In genomic region chr8:120549922-120550321, GRCm38 (mm10) we compare ENCODE assay signal across 9 mouse cellular contexts. TPM values are rescaled to one million over a fixed set of nuclear protein-coding genes. Genes with fewer than 3 reads are reported as not detected.
DNase-seq lines count a peak whose midpoint lies in the region; ATAC-seq and TF ChIP-seq lines count a peak whose summit lies in the region.
"Had no signal": no experiment of that assay in that cellular context is flagged by ENCODE, and none has a peak within 500 bp of the region (broad histone marks: within the 10 kb centered on the region; RNA-seq: fewer than 3 reads in every experiment).

No protein-coding gene starts in this region.

- no peak overlapping the region for H3K4me3 ChIP-seq in heart, postnatal 0 days (ENCODE audit: low read depth, low read length)
- no peak overlapping the region for H3K4me3 ChIP-seq in forebrain, postnatal 0 days (ENCODE audit: low read depth, low read length)
- peak overlapping the region; percentile 21 for H3K4me3 ChIP-seq in midbrain, embryonic 13.5 days (replicated peaks)
- H3K4me3 ChIP-seq: myocyte had no signal

- TF ChIP-seq CTCF in heart, postnatal 0 days (IDR thresholded peaks at IDR 0.05; ENCODE audit: low read depth): no peak
- TF ChIP-seq CTCF in forebrain, postnatal 0 days (IDR thresholded peaks at IDR 0.05; ENCODE audit: low read depth): no peak

- H3K9me3 ChIP-seq in heart, postnatal 0 days (replicated peaks; ENCODE audit: control insufficient read depth, low read length): no peaks in the 10 kb centered on the region
- H3K9me3 ChIP-seq in forebrain, postnatal 0 days (ENCODE audit: low read length): no peaks in the 10 kb centered on the region
- H3K9me3 ChIP-seq in midbrain, embryonic 13.5 days: no peaks in the 10 kb centered on the region

- WGBS in heart, postnatal 0 days: 47% methylated on average over 11 of the region's 11 CpGs
- WGBS in forebrain, postnatal 0 days: 13% methylated on average over 11 of the region's 11 CpGs
- 8% methylated on average over 11 of the region's 11 CpGs for WGBS in midbrain, embryonic 13.5 days

- TF ChIP-seq EP300 in heart, postnatal 0 days (IDR thresholded peaks at IDR 0.05; ENCODE audit: low read depth): no peak

- no peak; the same call in 1 of the 2 replicates for ATAC-seq in heart, postnatal 0 days (ENCODE audit: insufficient read depth, low read depth)
- peak; percentile 28 for ATAC-seq in forebrain, postnatal 0 days
- ATAC-seq in midbrain, embryonic 13.5 days: peak; percentile 69

- no peak for DNase-seq in heart, postnatal 0 days (ENCODE audit: low spot score)
- DNase-seq in heart, postnatal 10 days: no peak
- peak; percentile 56 for DNase-seq in embryo, embryonic 9.5 days (ENCODE audit: extremely low spot score)
- DNase-seq in forebrain, postnatal 0 days: no peak
- DNase-seq in right cerebral cortex, postnatal 25 days: no peak
- no peak for DNase-seq in thymus, postnatal 0 days (ENCODE audit: low spot score)
- no peak for DNase-seq in testis, postnatal 10 days (ENCODE audit: low spot score)

- intact Hi-C loops in heart, postnatal 10 days (cut with DNase I): no loop called here

- H3K4me2 ChIP-seq in heart, postnatal 0 days (ENCODE audit: low read depth, low read length): peak overlapping the region; percentile 28; the same call in 1 of the 2 replicates
- H3K4me2 ChIP-seq in forebrain, postnatal 0 days (ENCODE audit: low read depth): peak overlapping the region; percentile 43
- peak overlapping the region; percentile 52 for H3K4me2 ChIP-seq in midbrain, embryonic 13.5 days (replicated peaks)

- H3K27me3 ChIP-seq in heart, postnatal 0 days (ENCODE audit: control insufficient read depth, insufficient read depth, low read length): no peaks in the 10 kb centered on the region
- H3K27me3 ChIP-seq in forebrain, postnatal 0 days (ENCODE audit: insufficient read depth, low read length): no peaks in the 10 kb centered on the region
- H3K27me3 ChIP-seq in midbrain, embryonic 13.5 days: no peaks in the 10 kb centered on the region

- peak overlapping the region; percentile 83 for H3K27ac ChIP-seq in heart, postnatal 0 days (ENCODE audit: low read depth)
- H3K27ac ChIP-seq in forebrain, postnatal 0 days (ENCODE audit: low read depth, low read length): peak overlapping the region; percentile 78
- peak overlapping the region; percentile 90 for H3K27ac ChIP-seq in midbrain, embryonic 13.5 days

- no peak overlapping the region for H3K9ac ChIP-seq in heart, postnatal 0 days (replicated peaks; ENCODE audit: low read depth, low read length)
- no peak overlapping the region for H3K9ac ChIP-seq in forebrain, postnatal 0 days
- peak overlapping the region; percentile 57 for H3K9ac ChIP-seq in midbrain, embryonic 13.5 days (replicated peaks)

- peaks cover 74% of the 10 kb centered on the region for H3K4me1 ChIP-seq in heart, postnatal 0 days (ENCODE audit: control insufficient read depth, insufficient read depth)
- H3K4me1 ChIP-seq in forebrain, postnatal 0 days (ENCODE audit: insufficient read depth): peaks cover 47% of the 10 kb centered on the region
- peaks cover 100% of the 10 kb centered on the region for H3K4me1 ChIP-seq in midbrain, embryonic 13.5 days (replicated peaks)

- no peaks in the 10 kb centered on the region; the same call in 1 of the 2 replicates for H3K36me3 ChIP-seq in heart, postnatal 0 days (replicated peaks; ENCODE audit: control insufficient read depth, insufficient read depth, low read length)
- no peaks in the 10 kb centered on the region for H3K36me3 ChIP-seq in forebrain, postnatal 0 days (ENCODE audit: insufficient read depth)
- peaks cover 9% of the 10 kb centered on the region for H3K36me3 ChIP-seq in midbrain, embryonic 13.5 days

RNA-seq across cellular contexts. Expression of gene Gins2, which starts 39.2 kb away (rescaled TPM):
- total RNA-seq in heart, postnatal 0 days (2014; rRNA removed; ENCODE audit: low replicate concordance): 29.8 and 52.1 TPM in 2 replicates
- 19.3 and 23.8 TPM in 2 replicates for polyA plus RNA-seq in heart, postnatal 0 days (2015; fragmentation: Nextera tagmentation; extraction: Ambion mirVana)
- 10 to 100 TPM; 14.6 to 15.2 TPM for total RNA-seq in heart, postnatal 10 days (2021)
- total RNA-seq in forebrain, postnatal 0 days (2014; rRNA removed): 2.6 and 5.3 TPM in 2 replicates
- polyA plus RNA-seq in forebrain, postnatal 0 days (2015; fragmentation: Nextera tagmentation; extraction: Ambion mirVana): 9.6 and 10.7 TPM in 2 replicates
- polyA plus RNA-seq in midbrain, embryonic 13.5 days (2015; fragmentation: Nextera tagmentation; extraction: Ambion mirVana): 36.7 and 37.9 TPM in 2 replicates
- polyA plus RNA-seq in thymus, postnatal 0 days (2015; fragmentation: Nextera tagmentation; extraction: Ambion mirVana): 60.0 and 77.9 TPM in 2 replicates
